Mouse (Mus musculus): ENCODE data around the gene Galns. TPM values are rescaled to one million over a fixed set of nuclear protein-coding genes. Genes with fewer than 3 reads are reported as not detected.
"Not testable (repeated sequence)": the region's sequence is repeated elsewhere in the genome, so short reads cannot be mapped to it uniquely, and the experiment has no call there.

Galns gene
- polyA plus RNA-seq, 1 experiment, result 0.07 TPM

DNA sequence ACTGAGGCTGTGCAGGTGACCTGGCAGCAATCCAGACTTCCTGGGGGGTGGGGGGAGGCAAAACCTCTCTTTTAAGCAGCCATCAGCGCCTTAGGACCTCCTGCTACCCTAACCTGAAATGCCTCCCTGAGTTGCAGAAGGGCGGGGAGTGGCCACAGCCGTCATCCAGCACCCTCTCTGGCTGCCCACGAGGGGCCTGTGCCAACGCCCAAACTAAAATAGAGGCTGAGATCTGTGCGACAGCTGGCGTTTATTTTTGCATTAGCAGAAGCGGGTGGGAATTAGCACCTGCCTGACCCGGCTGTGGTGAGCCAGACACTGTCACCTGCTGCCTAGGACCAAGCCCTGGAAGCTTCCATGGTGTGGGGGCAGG lies 25.5 kb upstream of the Galns start:
- no peaks in the 10 kb centered on the region for H3K27me3 ChIP-seq (ENCODE audit: control insufficient read depth)
- peaks cover 47% of the 10 kb centered on the region for H3K4me1 ChIP-seq (ENCODE audit: control insufficient read depth)
- H3K9me3 ChIP-seq (ENCODE audit: control insufficient read depth, low read length), result no peaks in the 10 kb centered on the region
- peaks cover 90% of the 10 kb centered on the region for H3K36me3 ChIP-seq (ENCODE audit: control insufficient read depth)
- TF ChIP-seq GATA1 (IDR thresholded peaks at IDR 0.05; ENCODE audit: low read length) (no peak), TAL1 (IDR thresholded peaks at IDR 0.05; ENCODE audit: low read length) (no peak)
- peak overlapping the region; percentile 28 for H3K4me3 ChIP-seq (replicated peaks)

- Histone ChIP-seq H3K36me3 (ENCODE audit: control insufficient read depth) (peaks cover 86% of the 10 kb centered on the region), H3K4me3 (replicated peaks) (peak overlapping the region; percentile 28), H3K9me3 (ENCODE audit: control insufficient read depth, low read length) (no peaks in the 10 kb centered on the region), H3K27me3 (ENCODE audit: control insufficient read depth) (no peaks in the 10 kb centered on the region), H3K4me1 (ENCODE audit: control insufficient read depth) (peaks cover 47% of the 10 kb centered on the region)
- TF ChIP-seq TAL1 (IDR thresholded peaks at IDR 0.05; ENCODE audit: low read length), result peak; percentile 64; the same call in 2 of the 3 replicates
- peak; percentile 58 for TF ChIP-seq GATA1 (IDR thresholded peaks at IDR 0.05; ENCODE audit: low read length)
These were observed 24.9 kb upstream of the Galns start for GRCm38 (mm10) chr8:122635878-122636802.

- no peaks in the 10 kb centered on the region for H3K9me3 ChIP-seq (ENCODE audit: control insufficient read depth, low read length)
- peaks cover 9% of the 10 kb centered on the region; the same call in 1 of the 2 replicates for H3K27me3 ChIP-seq (ENCODE audit: control insufficient read depth)
- H3K4me1 ChIP-seq (ENCODE audit: control insufficient read depth), result peaks cover 40% of the 10 kb centered on the region
- H3K4me3 ChIP-seq (replicated peaks), result no peak overlapping the region
- no peak for TF ChIP-seq GATA1 (IDR thresholded peaks at IDR 0.05; ENCODE audit: low read length)
- TF ChIP-seq TAL1 (IDR thresholded peaks at IDR 0.05; ENCODE audit: low read length), result no peak
- H3K36me3 ChIP-seq (ENCODE audit: control insufficient read depth), result peaks cover 80% of the 10 kb centered on the region
These were observed 21.9 kb upstream of the Galns start for GRCm38 (mm10) chr8:122633205-122633604.

DNA sequence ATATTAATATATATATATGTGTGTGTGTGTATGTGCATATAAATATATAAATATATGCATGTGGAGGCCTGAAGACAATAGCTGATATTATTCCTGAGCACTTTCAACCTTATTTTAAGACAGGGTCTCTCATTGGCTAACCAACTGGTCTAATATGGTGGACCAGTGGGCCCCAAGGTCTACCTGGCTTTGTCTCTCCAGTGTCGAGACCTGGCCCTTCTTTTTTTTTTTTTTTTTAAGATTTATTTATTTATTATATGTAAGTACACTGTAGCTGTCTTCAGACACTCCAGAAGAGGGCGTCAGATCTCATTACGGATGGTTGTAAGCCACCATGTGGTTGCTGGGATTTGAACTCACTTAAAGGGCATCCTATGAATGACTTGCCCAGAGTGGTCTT lies 20.9 kb upstream of the Galns start:
- Histone ChIP-seq H3K4me1 (ENCODE audit: control insufficient read depth) (peaks cover 43% of the 10 kb centered on the region), H3K36me3 (ENCODE audit: control insufficient read depth) (peaks cover 71% of the 10 kb centered on the region)
- not testable (repeated sequence) for H3K27me3 ChIP-seq (ENCODE audit: control insufficient read depth); H3K9me3 ChIP-seq (ENCODE audit: control insufficient read depth, low read length); H3K4me3 ChIP-seq (replicated peaks)

GRCm38 (mm10) chr8:122630696-122631095 lies 19.4 kb upstream of the Galns start:
- Histone ChIP-seq H3K4me1 (ENCODE audit: control insufficient read depth) (peaks cover 30% of the 10 kb centered on the region), H3K9me3 (ENCODE audit: control insufficient read depth, low read length) (no peaks in the 10 kb centered on the region), H3K27me3 (ENCODE audit: control insufficient read depth) (peaks cover 9% of the 10 kb centered on the region; the same call in 1 of the 2 replicates), H3K36me3 (ENCODE audit: control insufficient read depth) (peaks cover 60% of the 10 kb centered on the region), H3K4me3 (replicated peaks) (no peak overlapping the region)
- TF ChIP-seq GATA1 (IDR thresholded peaks at IDR 0.05; ENCODE audit: low read length) (no peak), TAL1 (IDR thresholded peaks at IDR 0.05; ENCODE audit: low read length) (no peak)

GRCm38 (mm10) chr8:122629388-122629787 lies 18.1 kb upstream of the Galns start:
- Histone ChIP-seq H3K9me3 (ENCODE audit: control insufficient read depth, low read length) (no peaks in the 10 kb centered on the region), H3K4me3 (replicated peaks) (no peak overlapping the region), H3K27me3 (ENCODE audit: control insufficient read depth) (peaks cover 11% of the 10 kb centered on the region; the same call in 1 of the 2 replicates), H3K36me3 (ENCODE audit: control insufficient read depth) (peaks cover 47% of the 10 kb centered on the region), H3K4me1 (ENCODE audit: control insufficient read depth) (peaks cover 20% of the 10 kb centered on the region)
- TF ChIP-seq GATA1 (IDR thresholded peaks at IDR 0.05; ENCODE audit: low read length), result no peak
- TF ChIP-seq TAL1 (IDR thresholded peaks at IDR 0.05; ENCODE audit: low read length), result no peak

- Histone ChIP-seq H3K9me3 (ENCODE audit: control insufficient read depth, low read length) (no peaks in the 10 kb centered on the region; the same call in 1 of the 2 replicates), H3K4me3 (replicated peaks) (no peak overlapping the region), H3K36me3 (ENCODE audit: control insufficient read depth) (peaks cover 26% of the 10 kb centered on the region), H3K4me1 (ENCODE audit: control insufficient read depth) (peaks cover 20% of the 10 kb centered on the region), H3K27me3 (ENCODE audit: control insufficient read depth) (peaks cover 16% of the 10 kb centered on the region; the same call in 1 of the 2 replicates)
- no peak for TF ChIP-seq GATA1 (IDR thresholded peaks at IDR 0.05; ENCODE audit: low read length)
- TF ChIP-seq TAL1 (IDR thresholded peaks at IDR 0.05; ENCODE audit: low read length), result no peak
These were observed 15.6 kb upstream of the Galns start for GRCm38 (mm10) chr8:122626896-122627295.

- TF ChIP-seq GATA1 (IDR thresholded peaks at IDR 0.05; ENCODE audit: low read length), result no peak
- TF ChIP-seq TAL1 (IDR thresholded peaks at IDR 0.05; ENCODE audit: low read length), result no peak
- peaks cover 9% of the 10 kb centered on the region for H3K9me3 ChIP-seq (ENCODE audit: control insufficient read depth, low read length)
- H3K36me3 ChIP-seq (ENCODE audit: control insufficient read depth), result peaks cover 21% of the 10 kb centered on the region
- H3K4me3 ChIP-seq (replicated peaks), result no peak overlapping the region
- H3K27me3 ChIP-seq (ENCODE audit: control insufficient read depth), result peaks cover 18% of the 10 kb centered on the region; the same call in 1 of the 2 replicates
- H3K4me1 ChIP-seq (ENCODE audit: control insufficient read depth), result peaks cover 22% of the 10 kb centered on the region
These were observed 14.5 kb upstream of the Galns start for GRCm38 (mm10) chr8:122625811-122626210.

- Histone ChIP-seq H3K4me1 (ENCODE audit: control insufficient read depth) (peaks cover 31% of the 10 kb centered on the region), H3K9me3 (ENCODE audit: control insufficient read depth, low read length) (peaks cover 9% of the 10 kb centered on the region), H3K27me3 (ENCODE audit: control insufficient read depth) (peaks cover 12% of the 10 kb centered on the region; the same call in 1 of the 2 replicates), H3K4me3 (replicated peaks) (no peak overlapping the region), H3K36me3 (ENCODE audit: control insufficient read depth) (peaks cover 11% of the 10 kb centered on the region)
- TF ChIP-seq GATA1 (IDR thresholded peaks at IDR 0.05; ENCODE audit: low read length), result no peak
These were observed 13.4 kb upstream of the Galns start for GRCm38 (mm10) chr8:122624653-122625052.

All from erythroblast, embryonic 14.5 days (primary cell).